Mouse (Mus musculus): ENCODE data around the gene Cbr3. TPM values are rescaled to one million over a fixed set of nuclear protein-coding genes. Genes with fewer than 3 reads are reported as not detected.
"Not testable (repeated sequence)": the region's sequence is repeated elsewhere in the genome, so short reads cannot be mapped to it uniquely, and the experiment has no call there.

Cbr3 gene
- total RNA-seq (2021) = 10 to 100 TPM; 18.1 to 19.7 TPM

GRCm38 (mm10) chr16:93682689-93683507 is at the start of gene Cbr3:
TSS of gene Cbr3 (plus strand) at chr16:93683215.
- peak; percentile 61 to 65 for DNase-seq (ENCODE audit: extremely low spot score in 1 of 2, low spot score in 1 of 2)

- DNase-seq (ENCODE audit: extremely low spot score in 1 of 2, low spot score in 1 of 2) = no peak
Measured at GRCm38 (mm10) chr16:93644006-93644405, 39.0 kb upstream of the Cbr3 start.

- no peak for DNase-seq (ENCODE audit: extremely low spot score in 1 of 2, low spot score in 1 of 2)
Measured at GRCm38 (mm10) chr16:93648441-93649183, 34.4 kb upstream of the Cbr3 start.

GRCm38 (mm10) chr16:93667976-93668375 is 15.0 kb upstream of the Cbr3 start:
- no peak for DNase-seq (ENCODE audit: extremely low spot score in 1 of 2, low spot score in 1 of 2)

GRCm38 (mm10) chr16:93669521-93669920 is 13.5 kb upstream of the Cbr3 start:
- DNase-seq (ENCODE audit: extremely low spot score in 1 of 2, low spot score in 1 of 2) = no peak

GRCm38 (mm10) chr16:93670466-93670865 is 12.5 kb upstream of the Cbr3 start:
- DNase-seq (ENCODE audit: extremely low spot score in 1 of 2, low spot score in 1 of 2) = not testable (repeated sequence)

GRCm38 (mm10) chr16:93671064-93671463 is 12.0 kb upstream of the Cbr3 start:
- no peak for DNase-seq (ENCODE audit: extremely low spot score in 1 of 2, low spot score in 1 of 2)

GRCm38 (mm10) chr16:93676376-93676775 is 6.6 kb upstream of the Cbr3 start:
- DNase-seq (ENCODE audit: extremely low spot score in 1 of 2, low spot score in 1 of 2) = no peak

- no peak for DNase-seq (ENCODE audit: extremely low spot score in 1 of 2, low spot score in 1 of 2)
Measured at GRCm38 (mm10) chr16:93678206-93678605, 4.8 kb upstream of the Cbr3 start.

- DNase-seq (ENCODE audit: extremely low spot score in 1 of 2, low spot score in 1 of 2) = no peak
Measured at GRCm38 (mm10) chr16:93679165-93679564, 3.9 kb upstream of the Cbr3 start.

- no peak for DNase-seq (ENCODE audit: extremely low spot score in 1 of 2, low spot score in 1 of 2)
Measured at GRCm38 (mm10) chr16:93682156-93682688, 793 bp upstream of the Cbr3 start.

- DNase-seq (ENCODE audit: extremely low spot score in 1 of 2, low spot score in 1 of 2) = peak; percentile 15 to 20
Measured at GRCm38 (mm10) chr16:93683508-93684236, 657 bp downstream of the Cbr3 start.

- DNase-seq (ENCODE audit: extremely low spot score in 1 of 2, low spot score in 1 of 2) = no peak
Measured at GRCm38 (mm10) chr16:93684441-93684840, 1.4 kb downstream of the Cbr3 start.

- DNase-seq (ENCODE audit: extremely low spot score in 1 of 2, low spot score in 1 of 2) = not testable (repeated sequence)
Measured at GRCm38 (mm10) chr16:93685783-93686182, 2.8 kb downstream of the Cbr3 start.

GRCm38 (mm10) chr16:93686421-93686820 is 3.4 kb downstream of the Cbr3 start:
- DNase-seq (ENCODE audit: extremely low spot score in 1 of 2, low spot score in 1 of 2) = no peak

GRCm38 (mm10) chr16:93686945-93687344 is 3.9 kb downstream of the Cbr3 start:
- DNase-seq (ENCODE audit: extremely low spot score in 1 of 2, low spot score in 1 of 2) = no peak

GRCm38 (mm10) chr16:93691206-93691841 is 8.3 kb downstream of the Cbr3 start:
- no peak for DNase-seq (ENCODE audit: extremely low spot score in 1 of 2, low spot score in 1 of 2)

- no peak for DNase-seq (ENCODE audit: extremely low spot score in 1 of 2, low spot score in 1 of 2)
Measured at GRCm38 (mm10) chr16:93692744-93693143, 9.7 kb downstream of the Cbr3 start.

- no peak for DNase-seq (ENCODE audit: extremely low spot score in 1 of 2, low spot score in 1 of 2)
Measured at GRCm38 (mm10) chr16:93707116-93707515, 24.1 kb downstream of the Cbr3 start.

GRCm38 (mm10) chr16:93709217-93709616 is 26.2 kb downstream of the Cbr3 start:
- no peak for DNase-seq (ENCODE audit: extremely low spot score in 1 of 2, low spot score in 1 of 2)
